Mouse (Mus musculus) kidney, embryonic 15.5 days (tissue): ENCODE measurements around the gene Ikbke. TPM values are rescaled to one million over a fixed set of nuclear protein-coding genes. Genes with fewer than 3 reads are reported as not detected.

ENCODE experiments used
- ATAC-seq: fragments of 200-750 bp; cut with Nextera tagmentation; replicated peaks from 2 replicates; pipeline ENCODE4 v1.8.0; 2017; ENCODE audit warnings: moderate TSS enrichment; ENCODE audit not compliant: low FRiP score
- H3K27ac ChIP-seq: fragments of 300-500 bp; sonication (generic); 2 replicates; pipeline ENCODE4 v1.5.1; 2015; ENCODE audit warnings: mild to moderate bottlenecking, inconsistent platforms
- H3K27me3 ChIP-seq: fragments of 300-500 bp; sonication (generic); 2 replicates; pipeline ENCODE4 v1.6.1; 2015; ENCODE audit warnings: inconsistent platforms
- H3K36me3 ChIP-seq: fragments of 300-500 bp; sonication (generic); 2 replicates; pipeline ENCODE4 v1.6.1; 2015; ENCODE audit warnings: inconsistent platforms
- H3K4me1 ChIP-seq: fragments of 300-500 bp; sonication (generic); 2 replicates; pipeline ENCODE4 v1.6.1; 2015; ENCODE audit warnings: inconsistent platforms
- H3K4me2 ChIP-seq: fragments of 300-500 bp; sonication (generic); 2 replicates; pipeline ENCODE4 v1.6.1; 2015; ENCODE audit warnings: moderate library complexity, mild to moderate bottlenecking, inconsistent platforms
- H3K4me3 ChIP-seq: fragments of 300-500 bp; sonication (generic); replicated peaks from 2 replicates; pipeline ENCODE4 v1.5.1; 2015; ENCODE audit warnings: mild to moderate bottlenecking, inconsistent platforms
- H3K9ac ChIP-seq: fragments of 300-500 bp; sonication (generic); 2 replicates; pipeline ENCODE4 v1.6.1; 2015; ENCODE audit warnings: mild to moderate bottlenecking, inconsistent platforms
- H3K9me3 ChIP-seq: fragments of 300-500 bp; sonication (generic); replicated peaks from 2 replicates; pipeline ENCODE4 v1.6.1; 2016; ENCODE audit warnings: inconsistent platforms
- WGBS: fragments of 180-500 bp; shearing (Covaris S2); methylation state at CpG from one replicate; pipeline ENCODE4 v1.1.7; 2015; ENCODE audit warnings: mixed read lengths; 5-methylcytosine and 5-hydroxymethylcytosine counted together
- polyA plus RNA-seq: library from polyadenylated mRNA; unstranded; fragments of >200 nt; fragmentation: Nextera tagmentation; extraction: Ambion mirVana; gene quantifications from 2 replicates; pipeline ENCODE4 v1.2.1, GENCODE M21; 2015

The Ikbke gene
- polyA plus RNA-seq, 1 experiment from 2014 or later, result 4.0 TPM

DNA sequence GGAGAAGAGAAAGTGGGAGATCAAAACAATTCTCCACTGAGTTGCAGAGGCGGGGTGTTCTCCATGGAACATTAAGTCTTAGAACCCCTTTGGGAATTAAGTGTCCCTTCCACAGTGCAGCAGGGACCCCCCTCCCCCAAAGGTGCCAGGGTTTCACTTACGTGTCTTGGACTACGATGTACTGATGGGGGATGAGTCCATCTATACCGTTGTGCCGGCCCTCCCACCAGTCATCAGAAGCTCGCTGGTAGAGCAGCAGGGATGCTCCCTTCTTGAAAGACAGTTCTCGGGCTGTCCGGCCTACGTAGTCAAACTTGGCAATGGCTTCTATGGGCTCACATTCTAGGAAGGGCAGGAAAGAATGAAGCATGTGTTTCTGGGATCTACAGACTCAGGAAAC, 18.8 kb upstream of the Ikbke start:
- 64% methylated on average over 9 of the region's 9 CpGs for WGBS
- H3K36me3 ChIP-seq, result peaks cover 70% of the 10 kb centered on the region

DNA sequence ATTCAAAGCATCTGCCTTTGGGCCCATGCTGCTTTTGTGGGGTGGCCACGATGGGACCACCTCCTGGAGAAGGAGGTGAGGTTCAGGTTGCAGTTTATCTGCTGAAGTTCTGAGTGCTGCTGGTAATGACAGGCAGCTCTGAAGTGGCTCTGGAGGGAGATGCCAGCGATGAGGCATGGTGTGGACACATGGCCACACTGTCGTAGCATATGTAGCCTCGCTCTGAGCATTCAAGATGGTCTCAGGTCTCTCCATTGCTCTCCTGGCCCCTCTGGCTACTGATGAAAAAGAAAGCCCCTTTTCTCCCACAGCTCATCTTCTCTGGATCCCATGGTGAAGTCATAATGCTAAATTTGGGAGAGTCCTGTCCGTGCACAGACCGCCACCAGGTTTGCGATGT, 17.3 kb upstream of the Ikbke start:
- no peak for ATAC-seq
- Histone ChIP-seq H3K36me3 (peaks cover 84% of the 10 kb centered on the region), H3K4me2 (no peak overlapping the region), H3K4me1 (no peaks in the 10 kb centered on the region), H3K27ac (no peak overlapping the region), H3K9ac (no peak overlapping the region), H3K27me3 (no peaks in the 10 kb centered on the region), H3K9me3 (no peaks in the 10 kb centered on the region), H3K4me3 (no peak overlapping the region)
- 93% methylated on average over 7 of the region's 7 CpGs for WGBS

More for the DNA sequence above, 18.8 kb upstream of the Ikbke start:
- Histone ChIP-seq H3K4me2 (no peak overlapping the region), H3K27ac (no peak overlapping the region), H3K4me3 (no peak overlapping the region), H3K9me3 (no peaks in the 10 kb centered on the region), H3K9ac (no peak overlapping the region), H3K27me3 (no peaks in the 10 kb centered on the region), H3K4me1 (no peaks in the 10 kb centered on the region)
- ATAC-seq, result no peak; the same call in 1 of the 2 replicates

DNA sequence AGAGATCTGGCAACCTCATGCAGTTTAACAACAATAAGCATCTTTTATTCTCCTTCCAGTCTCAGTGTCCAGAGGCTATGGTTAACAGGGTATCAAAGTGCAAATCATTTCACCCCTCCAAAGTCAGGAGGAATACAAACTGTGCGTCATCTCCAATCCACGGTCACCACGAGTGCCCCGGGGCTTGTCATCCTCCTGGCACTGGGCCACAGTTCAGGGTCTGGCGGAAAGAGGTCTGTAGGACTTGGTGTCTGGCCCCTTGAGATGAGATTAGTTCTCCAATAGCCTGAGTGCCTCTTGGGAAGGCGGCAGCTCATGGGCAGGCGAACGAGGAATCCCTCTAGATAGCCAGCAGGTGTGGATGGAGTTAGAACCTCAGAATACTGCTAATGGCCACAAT, 15.8 kb upstream of the Ikbke start:
- Histone ChIP-seq H3K9me3 (no peaks in the 10 kb centered on the region), H3K27ac (no peak overlapping the region), H3K36me3 (peaks cover 88% of the 10 kb centered on the region), H3K9ac (no peak overlapping the region), H3K27me3 (no peaks in the 10 kb centered on the region), H3K4me2 (no peak overlapping the region), H3K4me1 (no peaks in the 10 kb centered on the region), H3K4me3 (no peak overlapping the region)
- ATAC-seq, result no peak
- WGBS, result 87% methylated on average over 8 of the region's 8 CpGs

DNA sequence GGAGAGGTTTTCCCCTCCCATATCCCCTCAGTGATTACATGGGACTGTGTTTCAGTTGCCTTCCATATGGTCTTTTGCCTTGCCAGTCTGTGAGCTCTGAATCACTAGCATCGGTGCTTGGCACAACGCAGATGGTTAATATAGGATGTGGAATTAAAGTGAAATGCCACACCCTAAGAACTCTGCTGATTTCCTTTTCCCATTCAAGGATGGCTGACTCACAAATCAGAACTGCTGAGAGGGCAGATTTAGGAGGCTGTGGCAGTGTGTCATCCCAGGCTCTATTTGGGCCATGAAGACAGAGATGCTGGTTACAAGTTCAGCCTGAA, 14.5 kb upstream of the Ikbke start:
- H3K9me3 ChIP-seq, result no peaks in the 10 kb centered on the region
- no peak overlapping the region for H3K4me3 ChIP-seq
- 96% methylated on average over 2 of the region's 2 CpGs for WGBS

GRCm38 (mm10) chr1:131293221-131293921, 14.0 kb upstream of the Ikbke start:
- no peak for ATAC-seq
- Histone ChIP-seq H3K27me3 (no peaks in the 10 kb centered on the region), H3K9me3 (no peaks in the 10 kb centered on the region), H3K27ac (no peak overlapping the region), H3K36me3 (peaks cover 91% of the 10 kb centered on the region), H3K4me1 (no peaks in the 10 kb centered on the region), H3K4me2 (no peak overlapping the region), H3K4me3 (no peak overlapping the region), H3K9ac (no peak overlapping the region)
- 93% methylated on average over 4 of the region's 4 CpGs for WGBS

More for the DNA sequence above, 14.5 kb upstream of the Ikbke start:
- Histone ChIP-seq H3K36me3 (peaks cover 89% of the 10 kb centered on the region), H3K27ac (no peak overlapping the region), H3K27me3 (no peaks in the 10 kb centered on the region), H3K9ac (no peak overlapping the region), H3K4me1 (no peaks in the 10 kb centered on the region), H3K4me2 (no peak overlapping the region)
- no peak for ATAC-seq

DNA sequence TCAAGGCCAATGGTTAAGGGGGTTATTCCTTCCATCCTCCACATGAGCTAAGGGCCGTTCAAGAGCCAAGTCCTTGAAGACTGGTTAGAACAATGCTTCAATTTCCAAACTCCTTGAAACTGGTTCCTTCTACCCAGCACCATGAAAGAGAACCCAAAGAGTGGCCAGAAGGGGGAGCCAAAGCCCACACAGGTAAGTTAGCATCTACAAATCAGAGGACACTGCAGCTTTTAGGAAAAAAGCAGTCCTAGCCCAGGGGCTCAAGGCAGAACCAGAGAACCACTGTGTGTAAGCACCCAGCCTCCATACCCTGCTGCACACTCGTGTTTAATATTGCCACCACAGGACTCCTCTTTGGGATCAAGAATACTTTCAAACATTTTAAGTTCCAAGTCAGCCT, 11.2 kb upstream of the Ikbke start:
- H3K27ac ChIP-seq, result no peak overlapping the region
- H3K9me3 ChIP-seq, result no peaks in the 10 kb centered on the region
- 0 out of 2 replicates have a peak, but pooled peaks have one; percentile 43 for ATAC-seq
- H3K4me2 ChIP-seq, result no peak overlapping the region
- H3K9ac ChIP-seq, result no peak overlapping the region
- no peak overlapping the region for H3K4me3 ChIP-seq
- no peaks in the 10 kb centered on the region for H3K4me1 ChIP-seq
- peaks cover 79% of the 10 kb centered on the region for H3K36me3 ChIP-seq
- WGBS, result 48% methylated on average over 2 of the region's 2 CpGs
- no peaks in the 10 kb centered on the region for H3K27me3 ChIP-seq

GRCm38 (mm10) chr1:131288938-131289337, 9.5 kb upstream of the Ikbke start:
- Histone ChIP-seq H3K36me3 (peaks cover 63% of the 10 kb centered on the region), H3K4me1 (no peaks in the 10 kb centered on the region), H3K4me2 (no peak overlapping the region), H3K9me3 (no peaks in the 10 kb centered on the region), H3K9ac (no peak overlapping the region), H3K27me3 (no peaks in the 10 kb centered on the region), H3K27ac (no peak overlapping the region), H3K4me3 (no peak overlapping the region)
- no peak for ATAC-seq
- 88% methylated on average over 6 of the region's 6 CpGs for WGBS

DNA sequence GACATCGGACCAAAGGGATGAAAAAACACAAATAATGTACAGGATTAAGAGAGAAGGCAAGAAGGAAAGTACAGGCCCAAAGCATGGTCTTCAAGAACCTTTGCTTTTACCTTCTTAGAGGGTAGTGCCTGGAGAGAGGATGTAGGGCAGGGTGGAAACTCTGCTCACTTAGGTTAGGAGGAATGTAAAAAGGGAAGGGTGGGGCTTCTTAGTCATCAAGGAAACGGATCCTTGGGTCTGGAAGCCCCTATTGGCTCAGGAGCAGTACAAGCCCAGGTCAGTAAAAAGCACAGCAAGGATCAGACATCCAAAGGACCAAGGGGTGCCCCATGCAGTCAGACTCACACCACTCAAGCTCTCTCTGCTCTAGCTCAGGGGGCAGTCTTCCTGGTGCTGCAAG, 7.9 kb upstream of the Ikbke start:
- no peak overlapping the region for H3K4me2 ChIP-seq
- peaks cover 48% of the 10 kb centered on the region for H3K36me3 ChIP-seq
- no peak overlapping the region for H3K9ac ChIP-seq
- 65% methylated on average over 2 of the region's 2 CpGs for WGBS
- H3K4me1 ChIP-seq, result no peaks in the 10 kb centered on the region
- H3K9me3 ChIP-seq, result no peaks in the 10 kb centered on the region
- H3K27me3 ChIP-seq, result no peaks in the 10 kb centered on the region
- no peak for ATAC-seq
- no peak overlapping the region for H3K4me3 ChIP-seq
- no peak overlapping the region for H3K27ac ChIP-seq

DNA sequence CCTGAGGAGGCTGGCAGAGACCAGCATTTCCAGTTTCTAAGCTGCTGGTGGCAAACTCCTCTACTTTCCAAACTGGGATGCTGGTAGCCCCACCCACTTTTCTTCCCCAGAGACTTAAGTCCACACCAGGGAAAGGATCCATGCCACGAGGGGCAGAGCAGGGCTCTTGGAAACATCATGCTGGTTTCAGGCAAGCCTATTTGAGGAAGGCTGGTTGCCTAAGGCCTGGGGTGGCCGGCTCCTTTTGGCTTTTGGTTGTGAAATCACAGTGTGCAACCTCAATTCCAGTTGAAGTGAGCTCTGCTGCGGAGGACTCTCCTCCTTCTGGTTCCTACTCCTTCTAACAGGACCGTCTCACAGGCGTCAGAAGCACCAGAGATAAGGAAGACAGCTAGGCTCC, 7.4 kb upstream of the Ikbke start:
- no peak overlapping the region for H3K4me3 ChIP-seq
- H3K9me3 ChIP-seq, result no peaks in the 10 kb centered on the region
- H3K27ac ChIP-seq, result no peak overlapping the region
- H3K9ac ChIP-seq, result no peak overlapping the region
- H3K27me3 ChIP-seq, result no peaks in the 10 kb centered on the region
- ATAC-seq, result no peak
- peaks cover 43% of the 10 kb centered on the region for H3K36me3 ChIP-seq
- WGBS, result 79% methylated on average over 5 of the region's 5 CpGs
- H3K4me1 ChIP-seq, result no peaks in the 10 kb centered on the region
- H3K4me2 ChIP-seq, result no peak overlapping the region

- Histone ChIP-seq H3K27ac (no peak overlapping the region), H3K9ac (no peak overlapping the region), H3K9me3 (no peaks in the 10 kb centered on the region), H3K27me3 (no peaks in the 10 kb centered on the region), H3K4me1 (peaks cover 6% of the 10 kb centered on the region; the same call in 1 of the 2 replicates), H3K36me3 (peaks cover 27% of the 10 kb centered on the region), H3K4me3 (no peak overlapping the region), H3K4me2 (no peak overlapping the region)
- no peak for ATAC-seq
- 84% methylated on average over 4 of the region's 4 CpGs for WGBS
Observed at GRCm38 (mm10) chr1:131284616-131285015, 5.2 kb upstream of the Ikbke start.

DNA sequence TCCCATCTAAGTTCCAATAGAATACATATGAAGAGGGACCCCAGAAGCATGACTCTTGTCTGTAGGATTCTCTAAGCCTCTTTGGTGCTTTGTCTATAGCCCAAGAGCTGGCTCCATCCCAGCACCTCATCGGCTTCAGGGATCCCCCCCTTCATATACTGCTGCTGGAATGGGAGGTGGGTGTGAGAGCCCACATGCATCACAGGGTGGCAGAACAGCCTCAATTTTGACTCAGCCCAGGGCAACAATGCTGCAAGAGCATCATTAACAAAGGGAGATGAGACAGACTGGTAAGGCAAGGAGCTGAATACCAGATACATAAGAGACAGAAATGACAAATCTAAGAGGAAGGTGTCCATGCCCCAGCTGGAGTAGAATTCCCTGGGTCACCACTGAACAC, 4.8 kb upstream of the Ikbke start:
- H3K9ac ChIP-seq, result no peak overlapping the region
- H3K9me3 ChIP-seq, result no peaks in the 10 kb centered on the region
- ATAC-seq, result no peak
- H3K4me3 ChIP-seq, result no peak overlapping the region
- 79% methylated on average over 1 of the region's 1 CpGs for WGBS
- H3K4me1 ChIP-seq, result peaks cover 11% of the 10 kb centered on the region
- peaks cover 22% of the 10 kb centered on the region for H3K36me3 ChIP-seq
- H3K27me3 ChIP-seq, result no peaks in the 10 kb centered on the region
- no peak overlapping the region for H3K27ac ChIP-seq
- H3K4me2 ChIP-seq, result no peak overlapping the region

DNA sequence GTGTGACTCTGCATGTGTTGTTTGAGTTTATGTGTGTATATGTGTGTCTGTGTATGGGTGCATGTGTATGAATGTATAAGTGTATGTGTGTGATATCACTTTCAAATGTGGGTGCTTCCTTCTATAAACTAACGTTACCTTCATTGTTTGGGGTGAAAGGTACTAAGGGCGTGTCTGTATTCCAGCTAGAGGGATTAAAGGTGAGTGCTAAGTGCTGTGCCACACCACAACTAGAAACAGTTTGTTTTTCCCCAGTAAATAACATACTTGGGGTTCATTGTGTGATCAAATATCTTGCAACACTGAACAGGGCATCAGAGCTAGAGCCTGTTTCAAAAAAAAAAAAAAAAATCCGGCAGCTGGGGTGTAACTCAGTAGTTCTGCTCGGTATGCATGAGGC, 2.3 kb upstream of the Ikbke start:
- Histone ChIP-seq H3K9ac (no peak overlapping the region), H3K27ac (no peak overlapping the region), H3K4me1 (peaks cover 24% of the 10 kb centered on the region), H3K27me3 (no peaks in the 10 kb centered on the region), H3K9me3 (no peaks in the 10 kb centered on the region), H3K4me2 (no peak overlapping the region), H3K36me3 (0 out of 2 replicates have a peak, but pooled peaks cover 7% of the 10 kb centered on the region), H3K4me3 (no peak overlapping the region)
- no peak for ATAC-seq
- 68% methylated on average over 4 of the region's 4 CpGs for WGBS

- no peaks in the 10 kb centered on the region for H3K36me3 ChIP-seq
- 53% methylated on average over 3 of the region's 3 CpGs for WGBS
- H3K9ac ChIP-seq, result no peak overlapping the region
- peaks cover 30% of the 10 kb centered on the region for H3K4me1 ChIP-seq
- H3K4me2 ChIP-seq, result no peak overlapping the region
- ATAC-seq, result no peak
- no peaks in the 10 kb centered on the region for H3K9me3 ChIP-seq
- no peak overlapping the region for H3K27ac ChIP-seq
- H3K27me3 ChIP-seq, result no peaks in the 10 kb centered on the region
- H3K4me3 ChIP-seq, result no peak overlapping the region
Observed at GRCm38 (mm10) chr1:131280280-131280679, 874 bp upstream of the Ikbke start.
